Mouse (Mus musculus): Measurements from ENCODE around the gene Scgb1b19. TPM values are rescaled to one million over a fixed set of nuclear protein-coding genes. Genes with fewer than 3 reads are reported as not detected.
"Not testable (repeated sequence)": the region's sequence is repeated elsewhere in the genome, so short reads cannot be mapped to it uniquely, and the experiment has no call there.

Scgb1b19 gene
- not detected for total RNA-seq (2021)

GRCm38 (mm10) chr7:33286991-33287390 is at the start of gene Scgb1b19:
Gene Scgb1b19, plus strand, starts transcription at chr7:33287291.
- not testable (repeated sequence) for DNase-seq (ENCODE audit: extremely low spot score in 1 of 2, low spot score in 1 of 2)

GRCm38 (mm10) chr7:33280238-33280637 is 6.9 kb upstream of the Scgb1b19 start, which contains the start of gene Scgb2b19:
Gene Scgb2b19, minus strand, starts transcription at chr7:33280338.
- DNase-seq (ENCODE audit: extremely low spot score in 1 of 2, low spot score in 1 of 2): not testable (repeated sequence)

Other genes with a start within 250 kb of the Scgb1b19 start
- gene Scgb2b17, start 230.7 kb upstream of the Scgb1b19 start, total RNA-seq (2021): not detected
- gene Scgb1b17, start 223.8 kb upstream of the Scgb1b19 start, total RNA-seq (2021): not detected
- not detected for gene Scgb2b18, start 113.4 kb upstream of the Scgb1b19 start, total RNA-seq (2021)
- not detected for gene Scgb1b18, start 101.7 kb upstream of the Scgb1b19 start, total RNA-seq (2021)
- not detected for gene Scgb2b19, start 7.0 kb upstream of the Scgb1b19 start, total RNA-seq (2021)
- not detected for gene Scgb2b20, start 79.0 kb downstream of the Scgb1b19 start, total RNA-seq (2021)
- gene Scgb1b20, start 85.9 kb downstream of the Scgb1b19 start, total RNA-seq (2021): not detected
- gene Scgb2b21, start 233.2 kb downstream of the Scgb1b19 start, total RNA-seq (2021): not detected

Data from layer of hippocampus, postnatal 25 days (tissue).